Mouse (Mus musculus) B cell, adult 67 days (primary cell): ENCODE results near the gene Cldn34b4. TPM values are rescaled to one million over a fixed set of nuclear protein-coding genes. Genes with fewer than 3 reads are reported as not detected.

Experiments
- total RNA-seq, 2 experiments: library from RNA; stranded (reverse); gene quantifications; 4 replicates each; pipeline ENCODE4 v1.2.4; 2023

Gene Cldn34b4
- total RNA-seq: not detected

GRCm38 (mm10) chrX:76393050-76393449 lies at the start of gene Cldn34b4:
Gene Cldn34b4 (plus strand): TSS chrX:76393350.

Other genes with a start within 250 kb of the Cldn34b4 start
- gene Cldn34b3, start 129.0 kb upstream of the Cldn34b4 start, total RNA-seq: not detected
- not detected for gene Cldn34d, start 209.6 kb downstream of the Cldn34b4 start, total RNA-seq